In the genomic region with DNA sequence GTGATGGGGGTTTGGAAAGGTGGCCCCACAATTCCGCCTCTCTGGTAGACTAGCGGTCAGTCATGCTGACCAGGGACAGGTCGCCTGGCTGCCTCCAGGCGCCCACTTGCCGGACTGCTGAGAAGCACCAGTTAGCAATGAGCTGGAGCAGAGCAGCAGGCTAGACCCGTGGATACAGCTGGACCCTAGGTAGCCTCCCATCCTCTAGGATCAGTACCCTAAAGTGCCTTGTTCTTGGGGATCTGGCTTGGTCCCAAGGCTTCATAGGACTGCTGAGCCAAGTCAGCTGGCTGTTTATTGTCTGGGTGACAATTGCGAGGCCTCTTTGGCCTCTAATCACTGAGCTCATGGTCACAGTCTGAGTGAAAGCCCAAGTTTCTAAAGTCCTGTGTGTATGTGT, we compare ENCODE assay signal across 8 mouse cellular contexts. TPM values are rescaled to one million over a fixed set of nuclear protein-coding genes. Genes with fewer than 3 reads are reported as not detected.
DNase-seq lines count a peak whose midpoint lies in the region; ATAC-seq and TF ChIP-seq lines count a peak whose summit lies in the region.

No protein-coding gene starts in this region.

- 48% methylated on average over 7 of the region's 7 CpGs for WGBS in liver, adult 2 months
- 14% methylated on average over 7 of the region's 7 CpGs for WGBS in intestine, embryonic 16.5 days
- WGBS in midbrain, embryonic 10.5 days = 16% methylated on average over 7 of the region's 7 CpGs

- ATAC-seq in intestine, embryonic 16.5 days = 0 out of 2 replicates have a peak, but pooled peaks have one; percentile 18

- no peak for DNase-seq in liver, adult 2 months (ENCODE audit: extremely low read depth, low read depth, low spot score)
- DNase-seq in liver = no peak
- no peak for DNase-seq in midbrain, embryonic 10.5 days (ENCODE audit: low spot score)
- DNase-seq in B cell, adult 2 months = no peak
- DNase-seq in frontal cortex, postnatal 36 days (ENCODE audit: low spot score in 2 of 2) = no peak
- DNase-seq in frontal cortex, adult 2 months (ENCODE audit: extremely low spot score in 1 of 2, low spot score in 1 of 2) = no peak

- H3K9me3 ChIP-seq in intestine, embryonic 16.5 days (ENCODE audit: control insufficient read depth, low read length) = no peaks in the 10 kb centered on the region
- no peaks in the 10 kb centered on the region for H3K9me3 ChIP-seq in midbrain, embryonic 10.5 days (replicated peaks)

- peak overlapping the region; percentile 75; the same call in 1 of the 2 replicates for H3K4me3 ChIP-seq in liver, adult 2 months (ENCODE audit: insufficient read depth, low read depth, low read length)
- H3K4me3 ChIP-seq in embryonic fibroblast, embryonic 13.5 days (ENCODE audit: insufficient read depth, low read length) = peak overlapping the region; percentile 61
- H3K4me3 ChIP-seq in intestine, embryonic 16.5 days (ENCODE audit: low read length) = peak overlapping the region; percentile 72
- peak overlapping the region; percentile 81 for H3K4me3 ChIP-seq in midbrain, embryonic 10.5 days

- H3K27ac ChIP-seq in liver, adult 2 months (replicated peaks; ENCODE audit: insufficient read depth, low read depth, low read length) = no peak overlapping the region
- no peak overlapping the region for H3K27ac ChIP-seq in embryonic fibroblast, embryonic 13.5 days (ENCODE audit: insufficient read depth, low read length)
- H3K27ac ChIP-seq in intestine, embryonic 16.5 days (ENCODE audit: low read length) = no peak overlapping the region
- H3K27ac ChIP-seq in midbrain, embryonic 10.5 days (replicated peaks) = peak overlapping the region; percentile 78; the same call in 1 of the 2 replicates

- H3K36me3 ChIP-seq in liver, adult 2 months (ENCODE audit: control insufficient read depth, insufficient read depth, low read length) = no peaks in the 10 kb centered on the region
- no peaks in the 10 kb centered on the region for H3K36me3 ChIP-seq in intestine, embryonic 16.5 days (ENCODE audit: control insufficient read depth, insufficient read depth, low read length)
- H3K36me3 ChIP-seq in midbrain, embryonic 10.5 days = no peaks in the 10 kb centered on the region

- peaks cover 12% of the 10 kb centered on the region for H3K27me3 ChIP-seq in liver, adult 2 months (ENCODE audit: control insufficient read depth, insufficient read depth, low read length)
- 0 out of 2 replicates have a peak, but pooled peaks cover 3% of the 10 kb centered on the region for H3K27me3 ChIP-seq in intestine, embryonic 16.5 days (replicated peaks; ENCODE audit: control insufficient read depth, insufficient read depth, low read length)
- peaks cover 59% of the 10 kb centered on the region for H3K27me3 ChIP-seq in midbrain, embryonic 10.5 days (ENCODE audit: low read depth, poor library complexity, severe bottlenecking)

- TF ChIP-seq POLR2A in liver, adult 2 months (IDR thresholded peaks at IDR 0.05; ENCODE audit: extremely low read depth, insufficient read depth, low read length) = no peak
- TF ChIP-seq POLR2A in embryonic fibroblast, embryonic 13.5 days (IDR thresholded peaks at IDR 0.05; ENCODE audit: low read depth, low read length) = no peak

- H3K4me2 ChIP-seq in intestine, embryonic 16.5 days (ENCODE audit: low read depth, low read length) = peak overlapping the region; percentile 99

- no peak for TF ChIP-seq CTCF in liver, adult 2 months (IDR thresholded peaks at IDR 0.05; ENCODE audit: low read depth, low read length)
- no peak for TF ChIP-seq CTCF in embryonic fibroblast, embryonic 13.5 days (IDR thresholded peaks at IDR 0.05; ENCODE audit: borderline replicate concordance, insufficient read depth, low read length)

- no peaks in the 10 kb centered on the region for H3K4me1 ChIP-seq in liver, adult 2 months (ENCODE audit: control insufficient read depth, insufficient read depth, low read length)
- H3K4me1 ChIP-seq in embryonic fibroblast, embryonic 13.5 days (ENCODE audit: control insufficient read depth, insufficient read depth, low read length) = no peaks in the 10 kb centered on the region
- peaks cover 6% of the 10 kb centered on the region; the same call in 1 of the 2 replicates for H3K4me1 ChIP-seq in intestine, embryonic 16.5 days (ENCODE audit: control insufficient read depth, insufficient read depth, low read length)
- H3K4me1 ChIP-seq in midbrain, embryonic 10.5 days = peaks cover 23% of the 10 kb centered on the region

- H3K9ac ChIP-seq in liver, adult 2 months (ENCODE audit: low read depth, low read length) = peak overlapping the region; percentile 34; the same call in 1 of the 2 replicates
- H3K9ac ChIP-seq in intestine, embryonic 16.5 days (ENCODE audit: low read depth, low read length) = peak overlapping the region; percentile 71

- H3K79me2 ChIP-seq in liver, adult 2 months (ENCODE audit: control insufficient read depth, insufficient read depth, low read length) = no peaks in the 10 kb centered on the region

RNA-seq across cellular contexts. Expression of gene Gas7, which starts 0.8 kb away (rescaled TPM):
- 1.7 and 2.1 TPM in 2 replicates for total RNA-seq in liver, adult 2 months (2014; rRNA removed)
- polyA plus RNA-seq in liver, adult 2 months (2012; rRNA removed) = 1.0 and 1.5 TPM in 2 replicates
- 22.7 and 23.6 TPM in 2 replicates for polyA plus RNA-seq in embryonic fibroblast, embryonic 13.5 days (2011; ENCODE audit: insufficient read length, low read depth, missing spikeins)
- 8.4 TPM in 2 replicates for polyA plus RNA-seq in intestine, embryonic 16.5 days (2015; fragmentation: Nextera tagmentation; extraction: Ambion mirVana)
- 2.9 and 3.4 TPM in 2 replicates for polyA plus RNA-seq in midbrain, embryonic 10.5 days (2016; fragmentation: Nextera tagmentation; extraction: Ambion mirVana)
- 158 and 166 TPM in 2 replicates for polyA plus RNA-seq in frontal cortex, adult 2 months (2012; rRNA removed)
